Mouse (Mus musculus) liver, embryonic 14 days (tissue): ENCODE measurements around the gene Flt1. TPM values are rescaled to one million over a fixed set of nuclear protein-coding genes. Genes with fewer than 3 reads are reported as not detected.

Experiments
- polyA plus RNA-seq: library from polyadenylated mRNA; depleted of rRNA; stranded (reverse); fragments of >200 nt; gene quantifications from 2 replicates; pipeline ENCODE4 v1.2.3, GENCODE M21; 2012; rRNA removed

Gene Flt1
- polyA plus RNA-seq, result 0.98 and 1.2 TPM in 2 replicates

DNA sequence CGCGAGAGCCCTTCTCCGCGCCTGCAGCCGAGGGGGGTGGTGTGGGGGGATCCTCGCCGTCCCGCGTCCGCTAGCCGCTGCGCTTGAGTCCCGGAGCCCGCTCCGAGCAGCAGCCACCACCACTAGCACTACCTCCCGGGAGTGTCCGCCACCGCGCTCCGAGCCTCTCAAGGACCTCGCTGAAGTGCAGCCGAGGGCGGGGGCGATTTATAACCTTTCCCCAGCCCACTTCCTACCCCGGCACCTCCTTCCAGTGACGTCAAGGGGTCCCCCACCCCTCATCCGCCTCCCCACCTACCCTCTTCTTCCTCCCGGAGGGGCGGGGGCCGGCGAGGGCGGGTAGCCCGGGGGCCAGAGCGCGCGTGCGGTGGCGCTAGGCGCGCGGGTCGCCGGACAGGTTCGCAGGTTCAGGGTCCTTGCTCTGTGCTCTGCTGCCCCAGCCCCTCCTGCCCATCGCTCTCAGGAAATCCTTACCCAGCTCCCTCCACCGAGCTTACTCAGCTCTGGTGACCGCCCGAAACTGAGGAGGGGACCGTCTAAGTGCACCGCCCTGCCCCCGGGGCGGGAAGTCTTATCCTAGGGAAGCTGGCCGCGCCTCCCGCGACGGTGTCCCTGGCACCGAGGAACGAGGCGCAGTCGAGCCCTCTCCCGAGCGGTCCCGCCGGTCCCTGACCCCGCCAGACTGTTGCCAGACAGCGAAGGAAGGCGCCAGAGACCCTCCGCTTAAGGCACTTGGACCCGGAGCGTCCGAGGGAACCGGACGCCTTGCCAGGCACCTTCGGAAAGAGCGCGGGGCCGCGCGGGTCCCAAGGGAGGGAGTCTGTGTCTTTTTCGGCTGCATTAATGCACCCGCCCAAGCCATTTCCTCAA is at the start of gene Flt1:
Gene Flt1, minus strand, starts transcription at position 181 of the 870 bp plus-strand sequence.

Other genes with a start within 250 kb of the Flt1 start
- 115 and 148 TPM in 2 replicates for gene Pomp, start 134.4 kb upstream of the Flt1 start, polyA plus RNA-seq
- gene Slc46a3, start 168.8 kb upstream of the Flt1 start, polyA plus RNA-seq, result 15.1 and 16.7 TPM in 2 replicates
- 0.42 and 0.48 TPM in 2 replicates for gene Mtus2, start 231.3 kb upstream of the Flt1 start, polyA plus RNA-seq